Mouse (Mus musculus) retina, postnatal 1 day (tissue): ENCODE measurements at regions not wholly inside any gene's neighbourhood (a gene's known extent, or its start where the extent isn't known, plus 50 kb on each side); places are given as distances from the start of the nearest gene placed in this dataset.

ENCODE experiments used
- DNase-seq: peaks from one replicate; pipeline ENCODE4 v3.0.0-alpha.2; 2012

GRCm38 (mm10) chr13:48316747-48317146 is 55.7 kb downstream of the Id4 start:
- DNase-seq = peak; percentile 71

GRCm38 (mm10) chr13:48317457-48317856 is 56.4 kb downstream of the Id4 start:
- DNase-seq = peak; percentile 48

- no peak for DNase-seq
These were observed 58.0 kb downstream of the Id4 start for GRCm38 (mm10) chr13:48319001-48319400.

- DNase-seq = peak; percentile 77
These were observed 63.3 kb downstream of the Id4 start for GRCm38 (mm10) chr13:48324290-48324718.

- no peak for DNase-seq
These were observed 69.6 kb downstream of the Id4 start for GRCm38 (mm10) chr13:48330619-48331018.

GRCm38 (mm10) chr13:48336135-48336534 is 75.1 kb downstream of the Id4 start:
- no peak for DNase-seq

- DNase-seq = no peak
These were observed 75.6 kb downstream of the Id4 start for GRCm38 (mm10) chr13:48336602-48337001.

- DNase-seq = no peak
These were observed 77.5 kb downstream of the Id4 start for GRCm38 (mm10) chr13:48338561-48338960.

GRCm38 (mm10) chr13:48350124-48350523 is 89.1 kb downstream of the Id4 start:
- no peak for DNase-seq

GRCm38 (mm10) chr13:48350955-48351354 is 89.9 kb downstream of the Id4 start:
- peak; percentile 77 for DNase-seq

- DNase-seq = no peak
These were observed 96.1 kb downstream of the Id4 start for GRCm38 (mm10) chr13:48357118-48357517.

- no peak for DNase-seq
These were observed 96.6 kb downstream of the Id4 start for GRCm38 (mm10) chr13:48357640-48358039.

GRCm38 (mm10) chr13:48371060-48371459 is 110.0 kb downstream of the Id4 start:
- DNase-seq = no peak

GRCm38 (mm10) chr13:48376405-48376804 is 115.4 kb downstream of the Id4 start:
- DNase-seq = peak; percentile 33

GRCm38 (mm10) chr13:48383580-48384445 is 122.8 kb downstream of the Id4 start:
- DNase-seq = peak; percentile 66

GRCm38 (mm10) chr13:48384901-48385300 is 123.9 kb downstream of the Id4 start:
- peak; percentile 68 for DNase-seq

- DNase-seq = no peak
These were observed 122.1 kb downstream of the Zfp169 start for GRCm38 (mm10) chr13:48391126-48391525.

GRCm38 (mm10) chr13:48397761-48398160 is 115.5 kb downstream of the Zfp169 start:
- DNase-seq = no peak

GRCm38 (mm10) chr13:48398617-48399016 is 114.6 kb downstream of the Zfp169 start:
- no peak for DNase-seq

- DNase-seq = peak; percentile 64
These were observed 110.9 kb downstream of the Zfp169 start for GRCm38 (mm10) chr13:48402316-48402715.

GRCm38 (mm10) chr13:48422438-48423329 is 90.6 kb downstream of the Zfp169 start:
- DNase-seq = no peak

GRCm38 (mm10) chr13:48426816-48427215 is 86.4 kb downstream of the Zfp169 start:
- DNase-seq = no peak

- no peak for DNase-seq
These were observed 76.4 kb downstream of the Zfp169 start for GRCm38 (mm10) chr13:48436659-48437345.
